Mouse (Mus musculus) megakaryocyte progenitor cell, adult 5-6 weeks (primary cell): ENCODE results near the gene Tomm20. TPM values are rescaled to one million over a fixed set of nuclear protein-coding genes. Genes with fewer than 3 reads are reported as not detected.
"Not testable (repeated sequence)": the region's sequence is repeated elsewhere in the genome, so short reads cannot be mapped to it uniquely, and the experiment has no call there.

Experiments used
- ATAC-seq: replicated peaks from 2 replicates; pipeline ENCODE4 v1.8.0; 2016; ENCODE audit warnings: mild to moderate bottlenecking, moderate TSS enrichment, inconsistent platforms; ENCODE audit not compliant: poor library complexity
- total RNA-seq, 2 experiments: library from RNA; stranded (forward) in 1 of 2; stranded (reverse) in 1 of 2; fragments of 157-497, 149-512 nt in 1 of 2; fragments of 200-1000 nt in 1 of 2; gene quantifications; 2 replicates each; pipeline versions ENCODE4 v1.2.3 to v1.2.4; 2015 to 2017

Gene Tomm20
- total RNA-seq, 2 experiments from 2014 or later = 141 to 182 TPM

- peak; percentile 85 for ATAC-seq
These were observed 59.8 kb downstream of the Tomm20 start for GRCm38 (mm10) chr8:126885554-126886485.

GRCm38 (mm10) chr8:126884202-126884926 is 61.3 kb downstream of the Tomm20 start:
- no peak for ATAC-seq

GRCm38 (mm10) chr8:126883752-126884151 is 61.9 kb downstream of the Tomm20 start:
- ATAC-seq = no peak

- ATAC-seq = not testable (repeated sequence)
These were observed 63.1 kb downstream of the Tomm20 start for GRCm38 (mm10) chr8:126882586-126882985.

GRCm38 (mm10) chr8:126881641-126882140 is 64.0 kb downstream of the Tomm20 start:
- ATAC-seq = peak; percentile 63

Other genes starting within 250 kb of the Tomm20 start
- gene Rbm34, start 25.2 kb upstream of the Tomm20 start, total RNA-seq (2015) = 35.8 and 40.0 TPM in 2 replicates
- 51.6 and 52.3 TPM in 2 replicates for gene Rbm34, start 25.2 kb upstream of the Tomm20 start, total RNA-seq (2017)
- gene Pard3, start 118.0 kb upstream of the Tomm20 start, total RNA-seq (2015) = not detected in 2 replicates
- gene Pard3, start 118.0 kb upstream of the Tomm20 start, total RNA-seq (2017) = not detected in 2 replicates